Mouse (Mus musculus): ENCODE data around the gene Col23a1.

DNA sequence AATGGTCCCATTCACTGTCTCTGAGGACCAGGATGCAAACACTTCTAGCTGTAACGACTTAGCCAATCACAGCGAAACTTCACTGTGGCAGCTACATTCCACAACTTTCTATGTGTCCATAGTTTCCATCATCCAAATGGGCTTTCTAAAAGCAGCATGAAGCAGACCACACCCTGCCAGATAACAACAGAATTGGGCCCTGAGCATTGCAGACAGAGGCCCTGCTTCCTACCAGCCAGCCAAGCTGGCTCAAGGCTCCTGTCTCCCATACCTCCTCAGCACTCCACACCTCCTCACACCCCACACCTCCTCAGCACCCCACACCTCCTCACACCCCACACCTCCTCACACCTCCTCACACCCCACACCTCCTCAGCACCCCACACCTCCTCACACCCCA is 132.2 kb downstream of the Col23a1 start:
- TF ChIP-seq POLR2A (IDR thresholded peaks at IDR 0.05; ENCODE audit: low read depth, low read length) (no peak), CTCF (IDR thresholded peaks at IDR 0.05; ENCODE audit: borderline replicate concordance, insufficient read depth, low read length) (no peak)

Measured in embryonic fibroblast, embryonic 13.5 days (primary cell).